Mouse (Mus musculus): ENCODE measurements around the gene Irs2. TPM values are rescaled to one million over a fixed set of nuclear protein-coding genes. Genes with fewer than 3 reads are reported as not detected.
A peak's percentile ranks its signal among the peaks of the same experiment; 100 is the strongest.

Irs2 gene
- total RNA-seq, 2 experiments from 2014 or later: 14.6 to 31.6 TPM

- intact Hi-C loops (cut with DNase I): no loop called here
Observed at GRCm38 (mm10) chr8:10965401-10966117, 42.7 kb downstream of the Irs2 start.

GRCm38 (mm10) chr8:10964511-10965099 lies 43.7 kb downstream of the Irs2 start:
- intact Hi-C loops (cut with DNase I): loop anchor here (5.0 kb wide), 1 partner anchor 38 kb away; no protein-coding TSS in a partner anchor
- no peak for DNase-seq

More at GRCm38 (mm10) chr8:10965401-10966117, 42.7 kb downstream of the Irs2 start:
- no peak for DNase-seq

- intact Hi-C loops (cut with DNase I): loop anchor here (5.0 kb wide), 1 partner anchor 40 kb away; no protein-coding TSS in a partner anchor
- peak in 1 of 2 experiments; percentile 49 for DNase-seq
Observed at GRCm38 (mm10) chr8:10961989-10962388, 46.3 kb downstream of the Irs2 start.

DNA sequence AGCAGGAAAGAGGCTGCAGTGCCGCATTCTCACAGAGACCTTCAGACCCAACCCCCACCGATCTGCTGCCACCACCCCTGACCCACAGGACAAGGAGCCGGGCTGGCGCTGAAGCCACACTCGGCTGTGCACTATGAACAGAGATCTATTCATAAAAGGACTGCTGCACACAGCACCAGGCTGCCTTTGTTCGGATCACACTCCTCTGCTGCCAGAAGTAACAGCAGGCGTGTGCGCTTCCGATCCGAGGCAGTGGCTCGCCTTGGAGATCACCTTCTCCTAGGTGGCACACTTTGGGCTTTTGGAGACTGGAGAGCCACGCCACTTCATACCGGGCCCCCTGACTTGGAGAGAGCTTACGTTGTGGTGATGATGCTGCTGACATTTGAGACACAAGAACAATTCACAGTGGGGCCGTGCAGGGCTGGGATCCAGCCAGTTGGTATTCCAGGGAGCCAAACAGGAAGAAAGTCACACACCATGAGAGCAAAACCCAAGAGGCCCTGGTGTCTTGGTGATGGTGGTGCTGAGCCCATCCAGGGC lies 47.9 kb downstream of the Irs2 start:
- DNase-seq: no peak

GRCm38 (mm10) chr8:10957292-10957955 lies 50.8 kb downstream of the Irs2 start:
- peak in 1 of 2 experiments; percentile 29 for DNase-seq
- intact Hi-C loops (cut with DNase I): no loop called here

More for the DNA sequence above, 47.9 kb downstream of the Irs2 start:
- intact Hi-C loops (cut with DNase I): loop anchor here (5.0 kb wide), 1 partner anchor 42 kb away; no protein-coding TSS in a partner anchor

DNA sequence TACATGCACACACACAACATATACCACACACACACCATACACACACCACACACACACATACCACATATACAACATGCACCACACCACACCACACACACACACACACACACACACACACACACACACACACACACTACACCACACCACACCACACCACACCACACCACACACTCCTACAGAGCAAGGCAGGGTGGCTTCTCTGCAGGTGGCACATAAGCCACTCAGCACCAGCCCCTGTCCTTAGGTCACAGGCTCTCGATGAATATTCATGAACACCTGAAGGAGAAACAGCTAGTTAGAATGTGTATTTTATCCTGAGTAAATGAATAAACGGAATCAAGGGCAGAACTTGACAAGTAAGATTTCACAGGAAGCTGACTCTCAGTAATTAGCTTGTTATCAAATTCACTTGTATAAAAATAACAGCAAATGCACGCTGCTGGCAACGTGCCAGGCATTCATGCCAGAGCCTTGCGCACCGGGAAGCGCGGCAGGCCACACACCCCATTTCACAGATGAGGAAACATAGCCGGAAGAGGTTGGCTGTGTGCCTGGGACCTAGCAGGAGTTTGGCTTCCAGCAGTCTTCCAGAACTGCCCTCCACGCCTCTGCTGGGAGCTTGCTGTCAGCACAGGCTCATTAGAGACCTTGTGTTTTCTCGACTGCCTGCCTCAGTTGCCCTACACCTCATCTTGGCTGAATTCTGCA lies 54.8 kb downstream of the Irs2 start:
- peak; percentile 77 to 78 for DNase-seq
- intact Hi-C loops (cut with DNase I): loop anchor here (5.0 kb wide), 1 partner anchor 36 kb away; no protein-coding TSS in a partner anchor

DNA sequence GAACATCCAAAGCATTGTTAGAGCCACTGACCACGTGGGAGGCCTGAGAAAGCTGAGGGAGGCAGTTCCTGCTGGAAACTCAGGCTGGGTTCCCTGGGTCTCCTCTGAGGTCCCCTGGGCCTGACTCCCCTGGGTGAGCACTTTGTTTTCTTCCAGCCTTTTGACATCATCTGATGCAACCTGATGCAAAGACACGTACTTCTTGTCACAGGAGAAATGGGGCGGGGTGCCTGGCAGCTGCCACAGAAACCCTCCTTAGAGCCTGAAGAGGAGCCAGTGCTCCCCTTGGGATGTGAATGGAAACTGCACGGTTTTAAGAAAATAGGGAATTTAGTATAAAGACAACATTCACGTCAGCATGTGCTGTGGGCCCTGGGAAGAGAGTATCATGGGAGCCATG lies 55.6 kb downstream of the Irs2 start:
- DNase-seq: no peak
- intact Hi-C loops (cut with DNase I): loop anchor here (5.0 kb wide), 1 partner anchor 35 kb away; no protein-coding TSS in a partner anchor

DNA sequence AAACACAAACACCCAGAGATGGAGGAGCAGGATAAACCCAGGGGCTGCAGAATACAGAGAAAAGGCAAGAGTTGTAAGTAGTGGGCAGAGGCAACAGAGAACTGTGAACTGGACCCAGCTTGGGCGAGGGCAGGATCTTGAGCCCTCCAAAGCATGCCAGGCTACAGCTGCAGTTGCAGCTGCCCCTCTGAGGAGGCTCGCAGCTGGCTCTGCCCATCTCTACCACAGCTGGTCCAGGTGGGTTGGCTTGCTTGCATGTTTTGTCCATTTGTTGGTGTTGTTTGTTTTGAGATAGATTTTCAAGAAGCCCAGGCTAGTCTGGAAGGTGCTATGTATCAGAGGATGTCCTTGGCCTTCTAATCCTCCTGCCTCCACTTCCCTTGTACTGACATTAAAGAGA lies 56.0 kb downstream of the Irs2 start:
- no peak for DNase-seq
- intact Hi-C loops (cut with DNase I): loop anchor here (5.0 kb wide), 1 partner anchor 35 kb away; no protein-coding TSS in a partner anchor

DNA sequence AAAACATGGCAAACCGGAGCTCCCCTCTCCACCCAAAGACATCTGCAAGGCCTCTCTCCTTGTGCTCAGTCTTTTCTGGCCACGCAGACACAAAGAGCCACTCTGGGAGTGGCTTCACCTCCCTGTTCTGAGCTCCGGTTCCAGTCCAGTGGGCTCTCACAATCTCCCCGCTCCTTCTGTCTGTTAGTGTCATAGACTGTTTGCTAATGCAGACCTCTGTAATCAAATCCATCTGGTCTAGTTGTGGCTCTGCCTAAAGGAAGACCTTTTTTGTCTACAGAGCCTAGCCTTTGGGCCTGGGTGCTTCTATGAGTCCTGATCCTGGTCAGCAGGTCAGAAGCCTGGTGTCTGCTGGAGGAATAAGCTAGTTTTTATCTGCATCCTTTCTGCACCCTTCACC lies 56.7 kb downstream of the Irs2 start:
- intact Hi-C loops (cut with DNase I): loop anchor here (5.0 kb wide), 1 partner anchor 34 kb away; no protein-coding TSS in a partner anchor
- no peak for DNase-seq

DNA sequence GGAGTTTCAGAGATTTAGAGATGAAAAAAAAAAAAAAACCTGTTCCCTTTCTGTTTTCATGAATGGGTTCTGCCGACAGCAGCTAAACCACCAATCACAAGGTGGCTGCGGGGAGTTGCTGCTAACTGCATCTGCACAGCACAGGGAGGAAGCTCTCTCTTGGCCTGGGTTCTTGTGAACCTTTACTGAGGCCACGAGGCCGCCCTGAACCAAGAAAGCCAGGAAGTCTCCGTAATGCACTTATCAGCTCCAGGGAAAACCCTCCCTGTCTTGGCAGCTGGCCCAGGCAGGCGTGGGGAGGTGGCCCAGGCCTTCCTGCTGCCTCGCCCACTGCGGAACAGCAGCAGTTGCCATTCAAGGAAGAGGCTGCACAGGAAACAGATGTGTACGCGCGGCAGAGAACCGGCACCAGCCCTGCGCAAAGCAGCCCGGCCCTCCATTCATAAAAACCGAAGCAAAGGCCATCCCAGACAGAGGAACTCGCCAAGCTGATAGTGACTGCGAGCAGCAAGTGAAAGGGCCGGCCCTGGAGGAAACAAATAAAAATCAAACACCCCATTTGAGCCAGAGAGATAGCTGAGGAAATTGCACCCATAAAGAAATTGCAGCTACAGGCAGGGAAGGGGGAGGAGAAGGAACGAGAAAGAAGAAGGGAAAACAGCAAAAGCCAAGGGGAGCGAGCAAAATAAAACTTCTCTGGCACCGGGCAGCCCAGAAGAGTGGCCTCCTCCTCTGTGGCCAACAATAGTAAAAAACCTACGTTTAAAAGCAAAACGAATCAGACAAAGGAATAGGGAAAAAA lies 62.1 kb downstream of the Irs2 start:
- intact Hi-C loops (cut with DNase I): loop anchor here (5.0 kb wide), 1 partner anchor 61 kb away; the partner anchor contains the start of gene Irs2
- peak; percentile 96 to 97 for DNase-seq

- DNase-seq: no peak
- intact Hi-C loops (cut with DNase I): loop anchor here (5.0 kb wide), 1 partner anchor 62 kb away; the partner anchor contains the start of gene Irs2
Observed at GRCm38 (mm10) chr8:10945490-10945889, 62.8 kb downstream of the Irs2 start.

DNA sequence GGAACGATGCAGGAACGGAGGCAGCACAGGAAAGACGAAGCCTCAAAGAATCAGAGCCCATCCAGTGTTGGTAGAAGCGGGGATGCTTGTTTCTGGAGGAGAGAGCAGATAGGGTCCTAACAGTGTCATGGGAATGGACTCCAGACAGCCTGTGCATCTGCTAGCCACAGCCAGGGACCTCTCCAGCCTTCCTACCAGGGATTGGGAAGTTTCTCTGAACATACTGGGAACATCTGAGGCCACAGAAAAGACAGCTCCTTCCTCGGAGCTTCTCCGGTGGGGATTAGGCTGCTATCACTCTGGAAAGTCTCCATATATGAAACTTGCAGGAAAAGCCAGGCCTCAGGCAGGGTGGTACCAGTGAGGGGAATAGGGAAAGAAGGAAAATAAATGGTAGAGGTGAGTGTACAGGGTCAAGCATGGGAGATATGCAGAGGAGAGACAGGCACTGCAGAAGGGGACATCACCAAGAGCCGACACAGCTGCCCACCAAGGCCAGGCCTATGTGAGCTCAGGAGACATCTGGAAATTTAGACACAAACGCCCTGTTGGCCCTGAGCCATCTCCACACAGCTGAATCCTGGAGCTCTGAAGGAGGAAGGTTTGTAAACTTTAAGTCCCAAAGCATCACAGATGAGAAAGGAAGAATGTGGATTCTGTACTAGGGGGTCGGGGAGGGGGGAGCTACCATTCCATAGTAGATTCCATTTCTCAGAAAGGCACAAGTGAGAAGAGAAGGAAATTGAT lies 64.8 kb downstream of the Irs2 start:
- intact Hi-C loops (cut with DNase I): no loop called here
- peak; percentile 55 to 63 for DNase-seq

GRCm38 (mm10) chr8:10939883-10940282 lies 68.4 kb downstream of the Irs2 start:
- intact Hi-C loops (cut with DNase I): no loop called here
- DNase-seq: no peak

- DNase-seq: no peak
- intact Hi-C loops (cut with DNase I): no loop called here
Observed at GRCm38 (mm10) chr8:10939210-10939782, 69.0 kb downstream of the Irs2 start.

DNA sequence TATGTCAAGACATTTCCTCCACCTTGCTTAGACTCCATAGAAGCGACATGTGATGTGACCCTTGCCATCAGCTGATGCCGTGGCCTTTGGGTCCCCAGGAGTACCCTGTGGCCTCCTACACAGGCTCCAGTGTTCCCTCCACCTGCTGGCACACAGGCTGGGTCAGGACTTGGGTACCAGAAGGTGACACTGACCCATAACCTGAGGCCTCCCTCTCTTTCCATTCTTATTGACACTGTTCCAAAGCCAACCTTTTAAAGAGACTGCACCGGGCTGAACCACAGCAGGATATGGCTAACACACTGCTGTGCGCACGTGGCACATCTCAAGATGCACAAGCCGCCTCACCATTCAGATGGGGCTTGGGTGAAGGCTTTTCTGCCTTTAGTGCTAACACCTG lies 70.0 kb downstream of the Irs2 start:
- no peak for DNase-seq
- intact Hi-C loops (cut with DNase I): no loop called here

GRCm38 (mm10) chr8:10936646-10937045 lies 71.6 kb downstream of the Irs2 start:
- intact Hi-C loops (cut with DNase I): no loop called here
- DNase-seq: no peak

DNA sequence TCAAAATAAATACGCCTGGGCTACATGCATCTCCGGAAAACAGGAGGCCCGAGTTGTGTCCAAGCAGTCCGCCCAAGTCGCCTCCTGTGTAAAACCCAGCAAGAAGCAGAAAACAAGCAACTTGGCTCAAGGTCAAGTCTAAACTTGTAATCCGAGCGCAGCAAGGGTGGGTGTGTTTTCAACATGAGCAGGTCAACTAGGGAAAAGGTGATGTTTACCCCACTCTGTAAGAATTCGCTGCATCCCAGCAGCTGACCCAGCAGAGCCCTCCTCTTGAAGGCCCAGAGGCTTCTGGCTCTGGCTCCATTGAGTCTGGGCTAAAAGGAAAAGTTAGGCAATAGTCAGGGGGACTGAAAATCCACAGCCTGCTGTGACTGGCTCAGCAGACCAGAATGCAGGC lies 73.0 kb downstream of the Irs2 start:
- intact Hi-C loops (cut with DNase I): no loop called here
- no peak for DNase-seq

All from heart, postnatal 14 days (tissue).